Mouse (Mus musculus) liver, embryonic 15.5 days (tissue): ENCODE measurements at regions not wholly inside any gene's neighbourhood (a gene's known extent, or its start where the extent isn't known, plus 50 kb on each side); places are given as distances from the start of the nearest gene placed in this dataset.
A peak's percentile ranks its signal among the peaks of the same experiment; 100 is the strongest.

Experiments
- ATAC-seq: fragments of 200-750 bp; cut with Nextera tagmentation; 2 replicates; pipeline ENCODE4 v1.8.0; 2017; ENCODE audit warnings: moderate number of reproducible peaks, mild to moderate bottlenecking, moderate library complexity; ENCODE audit not compliant: insufficient read depth
- H3K27ac ChIP-seq: fragments of 300-500 bp; sonication (generic); replicated peaks from 2 replicates; pipeline ENCODE4 v1.5.1; 2015; ENCODE audit warnings: mild to moderate bottlenecking, inconsistent platforms
- H3K27me3 ChIP-seq: fragments of 300-500 bp; sonication (generic); 2 replicates; pipeline ENCODE4 v1.6.1; 2015; ENCODE audit warnings: mild to moderate bottlenecking, inconsistent platforms
- H3K36me3 ChIP-seq: fragments of 300-500 bp; sonication (generic); replicated peaks from 2 replicates; pipeline ENCODE4 v1.6.1; 2015; ENCODE audit warnings: moderate library complexity, mild to moderate bottlenecking, inconsistent platforms
- H3K4me1 ChIP-seq: fragments of 300-500 bp; sonication (generic); replicated peaks from 2 replicates; pipeline ENCODE4 v1.6.1; 2015; ENCODE audit warnings: inconsistent platforms
- H3K4me2 ChIP-seq: fragments of 300-500 bp; sonication (generic); 2 replicates; pipeline ENCODE4 v1.6.1; 2015; ENCODE audit warnings: moderate library complexity, mild to moderate bottlenecking, inconsistent platforms
- H3K4me3 ChIP-seq: fragments of 300-500 bp; sonication (generic); replicated peaks from 2 replicates; pipeline ENCODE4 v1.5.1; 2015; ENCODE audit warnings: mild to moderate bottlenecking, inconsistent platforms
- H3K9ac ChIP-seq: fragments of 300-500 bp; sonication (generic); 2 replicates; pipeline ENCODE4 v1.6.1; 2015; ENCODE audit warnings: moderate library complexity, mild to moderate bottlenecking, inconsistent platforms
- H3K9me3 ChIP-seq: fragments of 300-500 bp; sonication (generic); replicated peaks from 2 replicates; pipeline ENCODE4 v1.6.1; 2016; ENCODE audit warnings: inconsistent platforms
- WGBS: fragments of 180-500 bp; shearing (Covaris S2); methylation state at CpG from one replicate; pipeline ENCODE4 v1.1.7; 2015; ENCODE audit warnings: mixed read lengths; ENCODE audit not compliant: insufficient replicate concordance; 5-methylcytosine and 5-hydroxymethylcytosine counted together

- no peak overlapping the region for H3K9ac ChIP-seq
- H3K4me3 ChIP-seq = no peak overlapping the region
- WGBS = 15% methylated on average over 3 of the region's 3 CpGs
- ATAC-seq = no peak
- H3K27ac ChIP-seq = no peak overlapping the region
- no peaks in the 10 kb centered on the region for H3K9me3 ChIP-seq
- H3K4me2 ChIP-seq = no peak overlapping the region
- no peaks in the 10 kb centered on the region for H3K36me3 ChIP-seq
- no peaks in the 10 kb centered on the region for H3K4me1 ChIP-seq
- no peaks in the 10 kb centered on the region for H3K27me3 ChIP-seq
These were observed 444.4 kb upstream of the Sox11 start for GRCm38 (mm10) chr12:27786716-27787291.

GRCm38 (mm10) chr12:27780801-27781200 lies 438.4 kb upstream of the Sox11 start:
- H3K9me3 ChIP-seq = no peaks in the 10 kb centered on the region
- no peak overlapping the region for H3K27ac ChIP-seq
- no peaks in the 10 kb centered on the region for H3K4me1 ChIP-seq
- WGBS = 33% methylated on average over 1 of the region's 1 CpGs
- no peak overlapping the region for H3K4me2 ChIP-seq
- no peaks in the 10 kb centered on the region for H3K27me3 ChIP-seq
- ATAC-seq = no peak
- no peaks in the 10 kb centered on the region for H3K36me3 ChIP-seq
- H3K4me3 ChIP-seq = no peak overlapping the region
- no peak overlapping the region for H3K9ac ChIP-seq

- 50% methylated on average over 1 of the region's 1 CpGs for WGBS
- no peak for ATAC-seq
- H3K9me3 ChIP-seq = no peaks in the 10 kb centered on the region
- no peak overlapping the region for H3K9ac ChIP-seq
- no peaks in the 10 kb centered on the region for H3K36me3 ChIP-seq
- no peak overlapping the region for H3K4me2 ChIP-seq
- no peaks in the 10 kb centered on the region for H3K27me3 ChIP-seq
- H3K27ac ChIP-seq = no peak overlapping the region
- H3K4me1 ChIP-seq = no peaks in the 10 kb centered on the region
- no peak overlapping the region for H3K4me3 ChIP-seq
These were observed 423.6 kb upstream of the Sox11 start for GRCm38 (mm10) chr12:27765948-27766347.

DNA sequence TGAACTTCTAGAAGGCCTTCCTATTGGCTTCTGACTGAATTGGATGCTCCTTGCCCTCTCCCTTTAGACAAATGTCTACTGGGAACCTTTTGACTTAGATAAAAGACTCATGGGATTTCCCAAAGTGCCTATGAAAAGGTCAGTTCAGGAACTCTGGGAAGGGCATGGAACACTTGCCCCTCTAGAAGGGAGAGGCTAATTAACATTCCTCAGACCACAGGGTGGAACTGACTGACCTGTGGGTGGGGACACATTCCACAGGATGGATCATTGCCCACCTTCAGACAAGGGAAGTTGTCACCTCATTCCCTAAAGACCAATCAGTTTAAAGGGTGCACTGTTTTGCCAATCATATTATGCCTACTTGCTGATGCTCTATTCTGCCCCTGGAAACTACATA lies 416.6 kb upstream of the Sox11 start:
- Histone ChIP-seq H3K27me3 (no peaks in the 10 kb centered on the region), H3K9ac (no peak overlapping the region), H3K27ac (no peak overlapping the region), H3K36me3 (no peaks in the 10 kb centered on the region), H3K4me1 (no peaks in the 10 kb centered on the region), H3K9me3 (no peaks in the 10 kb centered on the region), H3K4me3 (no peak overlapping the region), H3K4me2 (no peak overlapping the region)
- ATAC-seq = no peak

- no peak overlapping the region for H3K27ac ChIP-seq
- no peak for ATAC-seq
- H3K4me1 ChIP-seq = no peaks in the 10 kb centered on the region
- H3K4me2 ChIP-seq = no peak overlapping the region
- H3K27me3 ChIP-seq = no peaks in the 10 kb centered on the region
- H3K9ac ChIP-seq = no peak overlapping the region
- no peaks in the 10 kb centered on the region for H3K9me3 ChIP-seq
- no peak overlapping the region for H3K4me3 ChIP-seq
- no peaks in the 10 kb centered on the region for H3K36me3 ChIP-seq
These were observed 415.3 kb upstream of the Sox11 start for GRCm38 (mm10) chr12:27757641-27758040.

DNA sequence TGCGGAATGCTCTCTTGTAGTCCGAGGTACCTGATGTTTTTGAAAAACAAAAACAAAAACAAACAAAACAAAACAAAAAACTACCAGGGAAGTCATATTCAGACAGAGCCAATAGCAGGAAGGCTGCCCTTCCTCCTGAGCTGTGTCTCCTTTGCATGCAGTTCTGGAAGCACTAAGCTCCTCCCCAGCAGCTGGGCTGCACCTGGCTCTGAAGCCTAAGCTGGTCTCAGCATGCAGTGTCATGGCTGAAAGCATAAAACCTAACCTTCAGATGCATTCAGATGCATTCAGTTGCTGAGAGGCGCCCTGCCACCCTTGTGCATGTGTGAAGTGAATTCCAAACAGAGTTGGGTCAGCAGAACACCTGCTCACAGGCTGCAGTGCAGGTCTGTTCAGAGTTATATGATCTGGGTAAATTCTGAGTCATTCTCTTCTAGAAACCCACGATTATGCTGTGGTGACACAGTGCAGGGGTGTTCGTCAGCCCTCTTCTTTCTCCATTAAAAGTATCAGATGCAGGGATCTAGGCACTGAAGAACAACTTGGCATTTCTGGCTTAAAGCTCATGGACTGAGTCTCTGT lies 382.3 kb upstream of the Sox11 start:
- H3K9me3 ChIP-seq = no peaks in the 10 kb centered on the region
- no peak overlapping the region for H3K4me3 ChIP-seq
- no peak for ATAC-seq
- H3K9ac ChIP-seq = no peak overlapping the region
- H3K4me2 ChIP-seq = no peak overlapping the region
- H3K27ac ChIP-seq = no peak overlapping the region
- 44% methylated on average over 5 of the region's 5 CpGs for WGBS
- H3K27me3 ChIP-seq = no peaks in the 10 kb centered on the region
- H3K4me1 ChIP-seq = no peaks in the 10 kb centered on the region
- no peaks in the 10 kb centered on the region for H3K36me3 ChIP-seq

DNA sequence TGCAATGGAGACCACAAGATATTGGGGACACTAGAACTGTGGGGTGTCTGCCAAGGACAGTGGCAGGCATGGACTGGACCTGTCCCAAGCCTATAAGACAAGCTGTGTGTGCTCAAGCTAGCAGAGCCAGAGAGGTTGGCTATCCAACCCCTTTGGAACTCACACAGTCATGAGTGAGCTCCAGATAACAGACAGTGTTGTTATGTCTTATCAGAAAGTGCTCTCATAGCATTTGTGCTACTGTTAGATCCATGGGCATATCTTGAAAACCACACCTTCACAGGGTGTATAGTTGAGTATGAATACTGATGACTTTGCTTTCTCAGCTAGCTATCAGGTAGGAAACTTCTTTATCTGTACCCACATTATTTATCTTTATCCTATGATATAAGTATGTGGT lies 338.1 kb upstream of the Sox11 start:
- H3K27ac ChIP-seq = no peak overlapping the region
- no peak overlapping the region for H3K9ac ChIP-seq
- H3K9me3 ChIP-seq = no peaks in the 10 kb centered on the region
- no peaks in the 10 kb centered on the region for H3K27me3 ChIP-seq
- peak; percentile 89 for ATAC-seq
- no peak overlapping the region for H3K4me2 ChIP-seq
- no peaks in the 10 kb centered on the region for H3K36me3 ChIP-seq
- no peaks in the 10 kb centered on the region; the same call in 1 of the 2 replicates for H3K4me1 ChIP-seq
- H3K4me3 ChIP-seq = no peak overlapping the region

DNA sequence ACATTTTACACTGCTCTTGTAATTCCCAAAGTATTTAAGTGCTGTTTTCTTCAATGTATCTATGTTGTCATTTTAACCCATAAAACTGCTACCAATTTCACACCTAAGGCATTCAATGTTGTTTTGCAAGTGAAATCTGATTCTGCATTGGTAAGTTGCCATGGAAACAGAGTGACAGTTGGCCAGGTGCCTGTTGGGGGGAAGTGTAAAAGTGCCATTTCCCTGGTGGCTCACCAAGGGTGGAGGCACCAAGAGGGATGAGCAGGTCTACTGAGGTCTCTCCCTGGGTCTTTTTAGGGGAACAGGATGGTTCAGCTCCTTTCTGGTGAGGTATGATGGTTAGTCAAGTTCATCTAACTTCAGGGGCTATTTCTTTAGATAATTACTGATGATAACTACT lies 331.0 kb upstream of the Sox11 start:
- no peak for ATAC-seq
- H3K9me3 ChIP-seq = no peaks in the 10 kb centered on the region
- H3K4me2 ChIP-seq = no peak overlapping the region
- no peak overlapping the region for H3K9ac ChIP-seq
- H3K4me3 ChIP-seq = no peak overlapping the region
- no peak overlapping the region for H3K27ac ChIP-seq
- H3K4me1 ChIP-seq = no peaks in the 10 kb centered on the region; the same call in 1 of the 2 replicates
- no peaks in the 10 kb centered on the region for H3K27me3 ChIP-seq
- H3K36me3 ChIP-seq = no peaks in the 10 kb centered on the region

DNA sequence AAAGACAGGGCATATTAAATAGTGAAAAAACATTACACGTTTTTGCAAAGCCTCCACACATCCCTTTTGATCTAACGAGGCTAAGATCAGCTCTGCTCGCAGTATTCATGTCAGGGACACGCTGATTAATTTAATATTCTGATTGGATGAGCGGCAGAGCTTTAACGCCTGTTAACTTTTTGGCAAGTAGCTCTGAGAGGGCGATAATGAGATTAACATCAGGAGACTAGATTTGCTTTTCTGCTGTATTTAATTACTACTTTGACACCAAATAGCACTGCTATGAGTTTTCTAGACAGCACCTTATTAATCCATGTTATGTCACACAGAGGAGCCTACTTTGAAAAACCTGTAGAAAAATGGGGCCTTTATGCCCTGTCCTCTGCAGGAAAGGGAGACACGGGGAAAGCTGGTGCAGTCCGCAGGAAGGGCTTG lies 328.3 kb upstream of the Sox11 start:
- Histone ChIP-seq H3K4me1 (peaks cover 4% of the 10 kb centered on the region; the same call in 1 of the 2 replicates), H3K9me3 (no peaks in the 10 kb centered on the region), H3K4me3 (no peak overlapping the region), H3K4me2 (no peak overlapping the region), H3K27me3 (no peaks in the 10 kb centered on the region), H3K9ac (no peak overlapping the region), H3K27ac (no peak overlapping the region), H3K36me3 (no peaks in the 10 kb centered on the region)
- WGBS = 57% methylated on average over 9 of the region's 9 CpGs
- ATAC-seq = no peak

DNA sequence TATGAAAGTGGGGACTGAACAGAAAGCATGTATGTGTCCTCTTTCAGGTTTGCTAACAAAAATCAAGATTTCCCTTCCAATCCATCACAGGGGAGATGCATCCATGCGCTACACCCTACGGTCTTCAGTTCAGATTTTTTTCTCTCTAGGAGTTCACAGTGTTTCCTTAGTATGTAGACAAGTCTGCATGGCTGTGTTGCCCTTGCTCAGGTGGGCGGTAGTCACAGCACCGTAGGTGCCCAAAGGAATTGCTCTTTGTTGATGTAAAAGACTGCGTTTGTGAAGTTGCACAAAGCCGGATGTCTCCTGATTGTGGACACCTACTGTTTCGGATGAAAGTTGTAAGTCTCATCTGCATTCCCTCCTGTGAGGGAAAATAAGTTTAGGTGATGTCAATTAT lies 327.8 kb upstream of the Sox11 start:
- H3K4me1 ChIP-seq = peaks cover 6% of the 10 kb centered on the region
- H3K9ac ChIP-seq = no peak overlapping the region
- H3K4me3 ChIP-seq = no peak overlapping the region
- H3K4me2 ChIP-seq = no peak overlapping the region
- no peaks in the 10 kb centered on the region for H3K9me3 ChIP-seq
- whole genome bisulfite sequencing = 73% methylated on average over 7 of the region's 7 CpGs
- no peak for ATAC-seq
- no peak overlapping the region for H3K27ac ChIP-seq
- H3K36me3 ChIP-seq = no peaks in the 10 kb centered on the region
- no peaks in the 10 kb centered on the region for H3K27me3 ChIP-seq

- no peak overlapping the region for H3K27ac ChIP-seq
- WGBS = 56% methylated on average over 6 of the region's 6 CpGs
- no peak for ATAC-seq
- peaks cover 8% of the 10 kb centered on the region for H3K4me1 ChIP-seq
- no peak overlapping the region for H3K4me3 ChIP-seq
- H3K36me3 ChIP-seq = no peaks in the 10 kb centered on the region
- no peak overlapping the region for H3K9ac ChIP-seq
- H3K4me2 ChIP-seq = no peak overlapping the region
- no peaks in the 10 kb centered on the region for H3K9me3 ChIP-seq
- H3K27me3 ChIP-seq = no peaks in the 10 kb centered on the region
These were observed 327.2 kb upstream of the Sox11 start for GRCm38 (mm10) chr12:27669542-27669941.

GRCm38 (mm10) chr12:27666456-27666855 lies 324.1 kb upstream of the Sox11 start:
- H3K27me3 ChIP-seq = no peaks in the 10 kb centered on the region
- H3K36me3 ChIP-seq = no peaks in the 10 kb centered on the region
- H3K4me3 ChIP-seq = no peak overlapping the region
- peak; percentile 64 for ATAC-seq
- H3K9ac ChIP-seq = no peak overlapping the region
- peaks cover 8% of the 10 kb centered on the region; the same call in 1 of the 2 replicates for H3K4me1 ChIP-seq
- no peak overlapping the region for H3K4me2 ChIP-seq
- H3K9me3 ChIP-seq = no peaks in the 10 kb centered on the region
- no peak overlapping the region for H3K27ac ChIP-seq
- WGBS = 28% methylated on average over 2 of the region's 2 CpGs
